Mouse (Mus musculus): ENCODE results near the gene Uba7. TPM values are rescaled to one million over a fixed set of nuclear protein-coding genes. Genes with fewer than 3 reads are reported as not detected.

Uba7 gene
- polyA plus RNA-seq (2012; rRNA removed) = 6.6 and 9.3 TPM in 2 replicates

GRCm38 (mm10) chr9:107975399-107976386 is at the start of gene Uba7:
Gene Uba7 (plus strand): TSS chr9:107975505.

DNA sequence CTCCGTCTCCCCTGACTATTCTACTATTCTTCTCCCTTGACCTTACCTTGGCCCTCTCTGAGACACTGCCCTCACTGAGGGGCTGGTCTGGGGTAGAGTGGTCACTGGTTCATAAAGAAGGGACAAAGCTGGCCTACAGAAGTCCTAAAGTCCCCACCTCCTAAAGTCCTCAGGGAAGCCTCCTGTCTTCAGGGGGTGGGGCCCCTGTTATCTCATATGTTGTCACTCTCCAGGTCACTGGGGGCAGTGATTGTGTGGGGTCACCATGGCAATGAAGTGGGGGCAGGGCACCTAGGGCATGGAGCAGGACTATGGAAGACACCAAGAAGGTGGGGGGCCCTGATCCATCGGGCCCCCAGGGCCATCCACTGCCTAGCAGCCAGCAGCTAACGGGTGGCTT is 47.1 kb upstream of the Uba7 start, which contains the start of gene Actl11:
Gene Actl11, plus strand, starts transcription at position 301 of the 400 bp plus-strand sequence.

GRCm38 (mm10) chr9:107935374-107935773 is 39.9 kb upstream of the Uba7 start, which contains the start of gene Camkv:
Gene Camkv (plus strand): TSS chr9:107935674.

DNA sequence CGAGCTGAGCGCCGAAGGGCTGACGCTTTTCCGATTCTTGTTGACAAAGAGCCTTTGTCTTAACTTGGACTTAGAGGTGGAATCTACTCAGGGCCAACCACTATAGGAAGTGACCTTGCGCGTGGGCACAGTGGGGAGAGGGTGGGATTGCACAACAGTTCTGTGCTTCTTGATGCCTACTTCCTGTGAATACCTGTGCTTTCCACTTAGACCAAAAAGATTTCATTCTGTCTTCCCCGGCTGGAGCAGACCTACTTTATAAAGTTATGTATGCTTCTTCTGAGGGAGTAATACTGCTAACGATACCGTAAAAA is 25.4 kb upstream of the Uba7 start, which contains the start of gene Traip:
Gene Traip, plus strand, starts transcription at position 215 of the 314 bp plus-strand sequence.

DNA sequence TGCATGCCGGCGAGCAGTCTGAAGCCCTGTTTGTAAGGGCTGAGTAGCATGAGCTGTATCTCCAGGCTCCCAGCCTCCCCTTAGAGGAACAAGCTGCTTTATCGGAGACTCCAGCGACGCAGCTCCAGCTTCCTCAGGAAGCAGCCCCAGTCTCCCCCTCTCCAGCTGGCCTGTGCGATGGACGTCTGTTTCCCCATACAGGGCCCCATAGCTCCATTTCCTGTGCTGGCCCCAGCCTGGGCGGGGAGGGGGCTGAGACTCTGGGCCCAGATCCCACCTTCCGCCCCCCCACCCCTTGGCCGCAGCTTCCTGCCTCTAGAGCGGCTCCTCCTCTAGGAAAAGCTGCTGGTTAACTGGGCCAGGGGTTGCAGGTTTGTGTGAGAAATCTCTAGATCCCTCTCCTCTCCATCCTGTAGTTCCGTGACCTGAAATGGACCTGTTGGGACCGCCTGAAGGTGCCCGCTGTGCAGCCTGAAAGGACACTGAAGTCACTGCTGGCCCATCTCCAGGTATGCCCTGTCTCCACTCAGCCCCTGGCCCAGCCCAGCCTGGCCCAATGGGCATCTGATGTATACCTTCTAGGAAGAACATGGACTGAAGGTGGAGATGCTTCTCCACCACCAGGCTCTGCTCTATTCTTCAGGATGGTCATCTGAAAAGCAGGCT is 7.5 kb downstream of the Uba7 start, which contains the start of gene Gm20661:
Gene Gm20661, plus strand, starts transcription at position 378 of the 666 bp plus-strand sequence.

DNA sequence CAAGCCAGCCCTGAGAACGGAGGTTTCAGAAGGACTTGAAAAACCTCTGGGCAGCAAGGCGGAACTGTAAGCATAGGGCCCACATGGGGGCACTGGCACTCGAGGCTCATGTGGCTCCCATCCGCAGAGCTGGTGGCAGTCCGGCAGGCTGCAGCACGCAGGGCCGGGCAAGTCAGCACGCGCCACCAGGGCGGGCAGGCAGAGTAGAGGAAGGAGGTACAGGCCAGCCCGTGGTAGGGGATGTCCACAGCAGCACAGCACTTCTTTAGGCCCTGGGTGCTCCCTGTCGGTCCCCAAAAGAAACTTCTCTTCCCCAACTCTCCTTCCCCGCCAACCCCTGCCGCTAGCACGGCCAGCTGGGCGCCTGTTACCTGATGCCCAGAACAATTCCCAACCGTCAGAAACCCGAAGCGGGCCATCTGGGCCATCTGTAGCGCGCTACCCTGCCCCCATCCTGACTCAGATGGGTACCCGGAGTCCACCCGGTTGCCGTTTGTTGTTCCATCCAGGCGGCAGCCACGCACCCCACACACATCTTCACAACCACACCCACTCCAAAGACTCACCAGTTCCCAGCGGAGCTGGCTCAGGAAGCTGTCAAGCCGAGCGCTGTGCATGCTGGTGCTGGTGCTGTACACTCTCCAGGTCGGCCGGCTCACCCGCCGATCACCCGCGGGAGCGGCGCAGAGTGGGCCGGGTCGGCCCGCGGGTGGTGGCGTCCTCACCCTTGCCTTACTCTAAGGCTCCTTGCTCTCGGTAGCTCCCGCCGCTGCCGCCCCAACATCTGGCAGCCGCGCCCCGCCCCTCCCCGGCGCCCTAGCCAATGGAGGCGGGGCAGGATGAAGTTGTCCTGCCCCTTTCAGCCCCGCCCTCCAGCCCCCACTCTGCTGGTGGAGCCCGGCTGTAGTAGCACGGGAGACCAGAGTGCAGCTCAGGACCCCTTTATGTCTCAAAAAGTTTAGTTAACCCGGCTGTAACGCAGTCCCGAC is 10.1 kb downstream of the Uba7 start, which contains the start of gene Inka1:
Gene Inka1, minus strand, starts transcription at position 749 of the 989 bp plus-strand sequence.

GRCm38 (mm10) chr9:107992197-107992596 is 16.9 kb downstream of the Uba7 start, which contains the start of gene Cdhr4:
Gene Cdhr4 (plus strand): TSS chr9:107992497.

DNA sequence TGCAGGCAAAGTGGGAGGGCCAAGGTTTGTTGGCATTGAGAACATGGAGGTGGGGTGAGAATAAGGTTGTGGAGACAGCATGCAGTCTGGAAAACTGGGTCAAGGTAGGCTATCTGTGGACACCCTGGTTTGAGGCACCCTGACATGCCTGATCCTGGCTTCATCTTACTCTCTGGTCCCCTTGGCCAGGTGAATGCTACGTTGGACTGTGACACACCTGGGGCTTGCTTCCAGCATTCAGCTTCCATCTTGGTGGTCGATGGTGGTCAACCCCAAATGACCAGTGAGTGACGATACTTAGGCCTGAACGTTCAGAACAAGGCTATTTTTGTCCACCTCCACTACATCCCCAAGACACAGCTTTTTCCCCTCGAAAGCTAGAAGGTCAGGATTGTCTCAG is 20.7 kb downstream of the Uba7 start, which contains the start of gene Gm20662:
Gene Gm20662, plus strand, starts transcription at position 301 of the 400 bp plus-strand sequence.

DNA sequence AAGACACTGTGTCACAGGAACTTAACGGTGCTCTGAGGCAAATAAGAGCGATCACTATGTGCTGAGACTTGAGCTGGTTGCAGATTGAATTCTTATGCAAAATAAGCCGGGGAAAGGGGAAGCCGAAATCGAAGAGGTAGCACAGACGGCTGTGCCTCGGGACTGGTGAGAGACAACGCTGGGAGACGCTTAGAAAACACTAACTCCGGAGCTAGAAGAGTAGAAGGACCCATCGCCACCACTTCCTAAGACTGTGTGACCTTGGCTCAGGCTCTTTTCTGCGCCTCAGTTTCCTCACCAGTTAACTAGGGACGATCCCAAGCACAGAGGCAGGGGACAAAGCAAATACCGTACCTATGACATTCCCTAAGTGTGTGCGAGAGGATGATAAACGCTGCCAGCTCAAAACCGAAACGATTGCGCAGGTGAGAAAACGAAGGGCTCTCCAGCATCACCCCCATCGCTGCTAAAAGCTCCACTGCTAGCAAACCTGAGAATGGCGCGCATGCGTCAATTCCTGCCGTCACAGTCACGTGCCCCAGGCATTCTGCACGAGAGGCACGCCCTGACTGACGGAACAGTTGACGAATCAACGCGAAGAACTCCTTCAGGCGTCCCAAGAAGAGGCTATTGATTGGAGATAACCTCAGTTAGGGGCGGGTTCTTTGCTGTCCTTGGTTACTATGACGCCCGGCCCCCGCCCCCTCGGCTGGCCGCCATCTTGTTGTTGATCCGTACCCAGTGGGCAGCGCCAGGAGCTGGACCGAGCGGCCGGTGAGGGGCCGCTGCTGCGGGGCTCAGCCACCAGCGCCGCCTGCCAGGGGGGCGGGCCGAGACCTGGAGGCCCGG is 26.8 kb downstream of the Uba7 start, which contains the start of gene Ip6k1:
Gene Ip6k1, plus strand, starts transcription at position 580 of the 849 bp plus-strand sequence.

Other genes with a start within 250 kb of the Uba7 start
- 193 and 212 TPM in 2 replicates for gene Rbm5, start 204.5 kb upstream of the Uba7 start, polyA plus RNA-seq (2012; rRNA removed)
- 84.9 and 89.6 TPM in 2 replicates for gene Rbm6, start 102.3 kb upstream of the Uba7 start, polyA plus RNA-seq (2012; rRNA removed)
- gene Mon1a, start 87.4 kb upstream of the Uba7 start, polyA plus RNA-seq (2012; rRNA removed) = 27.4 and 28.6 TPM in 2 replicates
- 4.4 and 5.7 TPM in 2 replicates for gene Mst1r, start 68.6 kb upstream of the Uba7 start, polyA plus RNA-seq (2012; rRNA removed)
- gene Actl11, start 47.0 kb upstream of the Uba7 start, polyA plus RNA-seq (2012; rRNA removed) = not detected in 2 replicates
- 249 and 282 TPM in 2 replicates for gene Camkv, start 39.8 kb upstream of the Uba7 start, polyA plus RNA-seq (2012; rRNA removed)
- 11.2 and 13.3 TPM in 2 replicates for gene Traip, start 25.4 kb upstream of the Uba7 start, polyA plus RNA-seq (2012; rRNA removed)
- 0.71 and 0.83 TPM in 2 replicates for gene Gm20661, start 7.6 kb downstream of the Uba7 start, polyA plus RNA-seq (2012; rRNA removed)
- 11.5 and 14.8 TPM in 2 replicates for gene Inka1, start 10.4 kb downstream of the Uba7 start, polyA plus RNA-seq (2012; rRNA removed)
- 2.4 and 4.6 TPM in 2 replicates for gene Cdhr4, start 17.0 kb downstream of the Uba7 start, polyA plus RNA-seq (2012; rRNA removed)
- 2.7 and 3.6 TPM in 2 replicates for gene Gm20662, start 20.8 kb downstream of the Uba7 start, polyA plus RNA-seq (2012; rRNA removed)
- gene Ip6k1, start 27.0 kb downstream of the Uba7 start, polyA plus RNA-seq (2012; rRNA removed) = 145 and 151 TPM in 2 replicates
- gene Gmppb, start 73.7 kb downstream of the Uba7 start, polyA plus RNA-seq (2012; rRNA removed) = 13.7 and 14.8 TPM in 2 replicates
- 1.8 and 2.4 TPM in 2 replicates for gene Amigo3, start 77.7 kb downstream of the Uba7 start, polyA plus RNA-seq (2012; rRNA removed)
- gene Mst1, start 104.9 kb downstream of the Uba7 start, polyA plus RNA-seq (2012; rRNA removed) = 0.08 TPM in 1 of 2 replicates, not detected in the other
- gene Rnf123, start 107.8 kb downstream of the Uba7 start, polyA plus RNA-seq (2012; rRNA removed) = 69.5 and 73.6 TPM in 2 replicates
- gene Apeh, start 119.1 kb downstream of the Uba7 start, polyA plus RNA-seq (2012; rRNA removed) = 47.2 and 50.7 TPM in 2 replicates
- gene Bsn, start 214.9 kb downstream of the Uba7 start, polyA plus RNA-seq (2012; rRNA removed) = 20.1 and 25.7 TPM in 2 replicates